Mouse (Mus musculus) cerebellum, adult 9-10 months (tissue): ENCODE measurements at regions not wholly inside any gene's neighbourhood (a gene's known extent, or its start where the extent isn't known, plus 50 kb on each side); places are given as distances from the start of the nearest gene placed in this dataset.

Experiments used
- DNase-seq: peaks from one replicate; pipeline ENCODE4 v3.0.0; 2022

DNA sequence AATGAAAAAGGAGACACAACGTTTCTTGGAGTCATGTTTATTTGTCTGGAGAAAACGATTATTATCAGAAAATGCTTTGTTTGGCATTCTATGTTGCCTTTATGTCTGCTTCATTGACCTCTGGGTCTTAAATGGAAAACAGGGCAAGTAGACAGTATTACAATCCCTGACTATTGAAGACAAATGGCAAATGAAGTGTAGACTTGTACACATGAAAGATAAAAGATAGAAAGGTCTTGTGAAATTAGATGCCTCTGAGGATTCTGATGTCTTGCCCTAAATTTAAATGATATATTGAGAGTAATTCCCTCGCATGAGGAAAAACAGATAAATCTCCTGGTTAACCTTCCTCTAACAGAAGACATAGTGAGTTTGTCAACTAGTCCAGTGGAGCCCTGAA, 1186.7 kb downstream of the Slitrk1 start:
- DNase-seq, result no peak

DNA sequence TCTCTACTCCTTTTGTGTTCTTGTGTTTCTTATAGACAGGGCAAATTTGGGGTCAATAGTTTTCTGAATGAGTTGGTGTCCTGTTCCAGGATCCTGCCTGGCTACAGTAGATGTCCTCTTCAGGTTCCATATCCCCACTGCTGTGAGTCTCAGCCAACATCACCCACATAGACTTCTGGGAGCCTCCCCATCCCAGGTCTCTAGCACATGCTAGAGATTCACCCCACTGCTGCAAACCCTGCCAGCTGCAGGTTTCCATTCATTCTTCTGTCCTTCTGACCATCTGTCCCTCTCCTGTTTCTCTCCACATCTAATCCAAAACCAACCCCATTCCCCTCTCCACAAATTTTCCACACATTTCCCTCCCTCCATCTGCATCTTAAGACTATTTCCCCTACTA, 1225.6 kb downstream of the Slitrk1 start:
- peak; percentile 27 for DNase-seq

DNA sequence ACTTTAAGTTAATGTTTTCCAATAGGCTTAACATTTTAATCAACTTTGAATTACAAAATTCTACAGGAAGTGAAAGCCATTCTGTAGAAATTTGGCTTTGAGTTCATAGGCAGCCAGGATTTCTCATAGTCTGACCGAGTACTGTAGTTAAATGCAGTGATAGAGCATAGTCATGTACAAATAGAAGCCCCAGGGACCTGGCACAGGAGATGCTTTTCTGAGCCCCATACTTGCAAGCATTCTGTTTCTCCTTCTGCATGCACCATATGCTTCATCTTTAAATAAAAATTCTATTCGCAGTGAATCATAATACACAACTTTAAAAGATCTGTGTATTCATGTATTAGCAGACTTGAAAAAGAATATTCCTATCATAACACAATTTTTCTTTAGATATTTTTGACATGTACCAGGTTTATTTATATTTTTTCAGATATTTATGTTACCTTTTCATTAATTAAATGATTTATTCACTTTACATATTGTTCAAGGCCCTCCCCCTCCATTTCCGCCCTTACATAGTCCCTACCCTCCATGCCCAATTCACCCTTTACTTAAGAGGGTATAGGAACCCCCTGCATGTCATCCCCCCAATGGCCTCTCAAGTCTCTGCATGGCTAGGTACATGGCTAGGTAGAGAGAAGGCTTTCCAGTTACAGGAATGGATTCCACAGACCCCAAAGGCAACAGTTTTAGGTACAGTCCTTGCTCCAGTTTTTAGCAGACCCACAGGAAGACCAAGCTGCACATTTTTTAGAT, 1226.5 kb downstream of the Slitrk1 start:
- peak; percentile 91 for DNase-seq

DNA sequence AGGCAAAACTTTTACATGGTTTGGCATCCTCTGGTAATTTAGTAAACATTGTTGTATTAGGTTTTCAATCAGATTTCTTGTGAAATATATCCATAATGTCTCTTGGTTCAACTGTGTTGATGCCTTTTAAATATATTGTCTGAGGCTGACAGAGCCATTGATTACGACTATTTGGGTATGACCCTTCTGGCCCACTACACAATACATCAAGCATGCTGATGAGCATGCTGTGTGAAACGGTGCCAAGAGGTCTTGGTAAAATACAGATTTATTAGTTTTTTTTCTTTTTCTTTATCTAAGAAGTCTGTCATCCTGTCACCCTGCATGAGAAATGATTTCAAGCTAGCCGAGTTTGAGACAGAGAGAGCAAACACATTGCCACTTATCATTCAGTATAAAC, 1257.4 kb downstream of the Slitrk1 start:
- no peak for DNase-seq

DNA sequence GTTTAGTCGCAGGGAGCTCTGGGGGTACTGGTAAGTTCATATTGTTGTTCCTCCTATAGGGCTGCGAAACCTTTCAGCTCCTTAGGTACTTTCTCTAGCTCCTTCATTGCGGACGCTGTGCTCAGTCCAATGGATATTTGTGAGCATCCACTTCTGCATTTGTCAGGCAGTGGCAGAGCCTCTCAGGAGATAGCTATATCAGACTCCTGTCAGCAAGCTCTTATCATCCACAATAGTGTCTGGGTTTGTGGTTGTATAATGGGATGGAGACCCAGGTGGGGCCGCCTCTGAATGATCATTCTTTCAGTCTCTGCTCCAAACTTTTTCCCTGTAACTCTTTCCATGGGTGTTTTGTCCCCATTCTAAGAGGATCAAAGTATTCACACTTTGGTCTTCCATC, 1298.5 kb downstream of the Slitrk1 start:
- no peak for DNase-seq

DNA sequence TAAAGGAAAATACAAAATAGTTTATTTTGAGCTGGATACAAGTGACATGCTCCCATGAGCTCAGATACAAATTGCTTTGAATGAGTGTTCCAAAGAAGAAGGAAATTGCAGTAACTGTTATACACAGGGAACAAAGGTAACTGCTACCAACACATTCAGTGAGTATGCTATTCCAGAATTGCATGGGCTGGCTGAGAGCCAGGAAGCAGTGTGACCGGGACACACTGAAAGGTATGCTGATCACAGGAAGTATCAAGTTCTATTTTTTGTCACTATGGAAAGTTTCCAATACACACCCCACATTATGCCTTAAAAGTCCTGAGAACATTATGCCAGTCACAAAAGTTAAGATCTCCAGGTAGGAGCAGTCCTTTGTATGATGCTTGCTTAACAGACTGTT, 1299.6 kb downstream of the Slitrk1 start:
- no peak for DNase-seq

DNA sequence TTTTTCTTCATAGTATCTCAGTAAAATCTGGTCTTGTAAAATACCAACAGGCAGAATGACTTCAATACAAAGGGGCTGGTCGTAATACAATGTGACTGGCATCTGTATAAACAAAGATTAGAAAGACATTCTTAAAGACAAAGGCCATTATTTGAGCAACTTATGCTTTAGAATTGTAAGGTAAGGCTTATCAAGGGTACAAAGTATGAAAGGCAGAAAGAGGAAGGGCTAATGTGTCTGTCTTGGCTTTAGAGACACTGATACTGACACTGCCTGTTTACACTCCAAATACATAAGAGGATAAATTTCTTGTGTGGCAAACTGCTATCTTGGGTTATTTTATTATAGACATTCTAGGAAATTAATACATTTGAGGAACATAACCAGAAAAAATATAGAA, 1310.8 kb downstream of the Slitrk1 start:
- no peak for DNase-seq

DNA sequence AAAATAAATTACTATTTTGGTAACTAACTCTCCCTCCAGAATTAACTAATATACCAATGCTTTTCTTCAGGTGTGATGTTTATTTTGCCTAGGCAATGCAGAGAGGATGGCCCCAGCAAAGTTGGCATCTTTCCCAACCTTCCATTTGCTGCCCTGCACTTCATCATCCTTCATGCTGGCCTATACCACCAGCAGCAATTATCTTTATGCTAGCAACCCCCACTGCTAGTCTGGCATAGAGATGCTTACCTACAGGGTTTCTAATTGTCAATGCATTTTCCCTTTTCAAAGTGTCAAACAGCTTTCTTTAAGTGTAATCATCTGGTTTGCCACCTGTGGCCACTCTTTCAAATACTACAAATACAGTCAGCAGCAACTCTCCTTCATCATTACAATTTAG, 1327.2 kb downstream of the Slitrk1 start:
- no peak for DNase-seq

DNA sequence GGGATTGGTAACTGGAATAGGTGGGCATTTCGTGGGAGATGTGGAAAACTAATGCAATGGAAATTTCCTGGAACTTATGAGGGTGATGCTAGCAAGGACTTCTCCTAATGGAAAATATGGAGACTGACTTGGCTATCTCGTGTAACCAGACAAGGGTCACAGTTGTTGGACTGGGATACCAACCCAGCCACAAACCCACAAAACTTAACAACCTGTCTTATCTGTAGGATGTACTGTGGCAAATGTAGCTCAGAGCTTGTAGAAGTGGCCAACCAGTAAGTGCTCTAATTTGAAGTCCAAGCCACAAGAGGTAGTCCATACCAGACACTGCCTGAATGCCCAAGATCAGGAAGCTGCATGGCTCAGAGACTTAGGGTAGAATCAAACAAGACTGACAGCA, 1329.7 kb downstream of the Slitrk1 start:
- no peak for DNase-seq

DNA sequence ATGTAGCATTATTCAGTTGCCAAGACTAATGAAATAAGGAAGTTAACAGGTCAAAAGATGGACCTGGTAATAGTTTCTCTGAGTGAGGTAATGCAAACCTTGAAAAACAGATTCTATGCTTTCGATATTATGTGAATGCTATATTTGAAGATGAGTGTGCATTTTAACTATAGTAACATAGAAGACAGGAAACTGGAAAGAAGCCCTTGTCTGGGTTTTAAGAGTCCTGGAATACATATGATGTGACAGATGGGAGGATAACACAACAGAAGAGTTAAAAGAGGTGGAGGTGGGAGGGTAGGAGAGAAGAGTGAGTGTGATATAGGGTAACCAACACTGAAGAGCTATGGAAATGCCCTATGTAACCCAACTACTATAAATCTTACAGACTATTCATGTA, 1343.3 kb downstream of the Slitrk1 start:
- no peak for DNase-seq

DNA sequence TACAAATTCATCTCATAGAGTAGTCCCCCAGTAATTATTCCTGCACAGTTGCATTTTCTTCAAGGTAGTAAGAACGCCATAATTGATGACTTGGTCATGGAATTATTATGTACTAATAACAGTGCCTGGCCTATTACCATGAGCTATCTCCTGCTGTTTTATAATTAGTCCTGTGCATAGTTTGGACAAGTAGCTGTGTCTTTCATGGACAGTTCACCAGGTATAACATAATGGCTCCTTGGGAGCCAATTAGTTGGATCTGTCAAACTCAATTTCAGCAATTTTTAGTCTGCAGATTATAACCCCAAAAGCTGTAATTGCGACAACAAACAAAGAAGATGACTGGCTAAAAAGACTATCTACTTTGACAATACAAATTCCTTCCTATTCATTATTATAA, 1345.5 kb downstream of the Slitrk1 start:
- no peak for DNase-seq
